Mouse (Mus musculus) lung, embryonic 15.5 days (tissue): Measurements from ENCODE around the gene Myh6. TPM values are rescaled to one million over a fixed set of nuclear protein-coding genes. Genes with fewer than 3 reads are reported as not detected.
"Not testable (repeated sequence)": the region's sequence is repeated elsewhere in the genome, so short reads cannot be mapped to it uniquely, and the experiment has no call there.

Experiments
- ATAC-seq: fragments of 200-750 bp; cut with Nextera tagmentation; 2 replicates; pipeline ENCODE4 v1.8.0; 2017; ENCODE audit warnings: moderate number of reproducible peaks, borderline replicate concordance; ENCODE audit not compliant: low FRiP score, low TSS enrichment; ENCODE audit errors: extremely low read depth
- H3K27ac ChIP-seq: fragments of 300-500 bp; sonication (generic); 2 replicates; pipeline ENCODE4 v1.5.1; 2015; ENCODE audit warnings: moderate library complexity, mild to moderate bottlenecking, inconsistent platforms
- H3K27me3 ChIP-seq: fragments of 300-500 bp; sonication (generic); 2 replicates; pipeline ENCODE4 v1.6.1; 2015; ENCODE audit warnings: inconsistent platforms
- H3K36me3 ChIP-seq: fragments of 300-500 bp; sonication (generic); 2 replicates; pipeline ENCODE4 v1.6.1; 2015; ENCODE audit warnings: inconsistent platforms
- H3K4me1 ChIP-seq: fragments of 300-500 bp; sonication (generic); 2 replicates; pipeline ENCODE4 v1.6.1; 2015; ENCODE audit warnings: inconsistent platforms
- H3K4me2 ChIP-seq: fragments of 300-500 bp; sonication (generic); 2 replicates; pipeline ENCODE4 v1.6.1; 2015; ENCODE audit warnings: inconsistent platforms, mild to moderate bottlenecking, moderate library complexity
- H3K4me3 ChIP-seq: fragments of 300-500 bp; sonication (generic); 2 replicates; pipeline ENCODE4 v1.5.1; 2015; ENCODE audit warnings: mild to moderate bottlenecking, inconsistent platforms
- H3K9ac ChIP-seq: fragments of 300-500 bp; sonication (generic); 2 replicates; pipeline ENCODE4 v1.6.1; 2015; ENCODE audit warnings: inconsistent platforms
- H3K9me3 ChIP-seq: fragments of 300-500 bp; sonication (generic); 2 replicates; pipeline ENCODE4 v1.6.1; 2016; ENCODE audit warnings: inconsistent platforms
- WGBS: fragments of 180-500 bp; shearing (Covaris S2); methylation state at CpG from one replicate; pipeline ENCODE4 v1.1.7; 2015; 5-methylcytosine and 5-hydroxymethylcytosine counted together
- polyA plus RNA-seq: library from polyadenylated mRNA; unstranded; fragments of >200 nt; fragmentation: Nextera tagmentation; extraction: Ambion mirVana; gene quantifications from 2 replicates; pipeline ENCODE4 v1.2.1, GENCODE M21; 2015

The Myh6 gene
- polyA plus RNA-seq, 1 experiment from 2014 or later: 166 TPM

DNA sequence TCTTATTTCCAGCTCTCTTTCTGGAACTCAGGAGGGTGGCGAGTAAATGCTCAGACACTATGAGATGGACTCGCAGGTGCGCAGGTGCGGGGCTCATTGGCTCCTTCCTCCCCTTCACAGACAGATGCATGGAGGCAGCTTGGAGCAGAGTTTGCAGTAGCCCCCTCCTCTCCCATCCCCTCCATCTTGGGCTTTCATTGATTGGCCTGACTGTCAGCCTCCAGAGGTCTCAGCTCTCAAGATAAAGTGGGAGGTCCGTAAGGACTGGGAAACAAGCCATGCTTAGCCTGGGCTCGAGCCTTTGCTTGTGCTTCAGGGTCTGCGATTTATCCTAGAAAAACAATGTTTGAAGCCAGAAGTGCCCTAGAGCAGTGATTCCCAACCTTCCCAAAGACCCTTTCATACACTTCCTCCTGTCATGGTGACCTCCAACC is 36.0 kb upstream of the Myh6 start:
- Histone ChIP-seq H3K27ac (peak overlapping the region; percentile 1; the same call in 1 of the 2 replicates), H3K36me3 (no peaks in the 10 kb centered on the region), H3K4me3 (no peak overlapping the region), H3K4me1 (peaks cover 31% of the 10 kb centered on the region), H3K9ac (0 out of 2 replicates have a peak overlapping the region, but pooled peaks have one; percentile 27), H3K27me3 (no peaks in the 10 kb centered on the region), H3K4me2 (peak overlapping the region; percentile 28), H3K9me3 (no peaks in the 10 kb centered on the region)
- no peak; the same call in 1 of the 2 replicates for ATAC-seq
- 17% methylated on average over 7 of the region's 7 CpGs for WGBS

GRCm38 (mm10) chr14:55001938-55002686 is 35.4 kb upstream of the Myh6 start:
- Histone ChIP-seq H3K9ac (peak overlapping the region; percentile 27; the same call in 1 of the 2 replicates), H3K36me3 (no peaks in the 10 kb centered on the region), H3K27ac (peak overlapping the region; percentile 16; the same call in 1 of the 2 replicates), H3K4me1 (peaks cover 35% of the 10 kb centered on the region), H3K4me2 (peak overlapping the region; percentile 28), H3K9me3 (no peaks in the 10 kb centered on the region), H3K27me3 (no peaks in the 10 kb centered on the region), H3K4me3 (no peak overlapping the region)
- WGBS: 27% methylated on average over 12 of the region's 12 CpGs
- peak; percentile 20; the same call in 1 of the 2 replicates for ATAC-seq

- no peak overlapping the region for H3K9ac ChIP-seq
- ATAC-seq: no peak
- H3K36me3 ChIP-seq: no peaks in the 10 kb centered on the region
- H3K4me2 ChIP-seq: no peak overlapping the region
- no peaks in the 10 kb centered on the region for H3K9me3 ChIP-seq
- H3K4me1 ChIP-seq: peaks cover 35% of the 10 kb centered on the region
- 96% methylated on average over 2 of the region's 2 CpGs for WGBS
- no peak overlapping the region for H3K4me3 ChIP-seq
- H3K27ac ChIP-seq: no peak overlapping the region
- H3K27me3 ChIP-seq: no peaks in the 10 kb centered on the region
Measured at GRCm38 (mm10) chr14:55001446-55001845, 34.7 kb upstream of the Myh6 start.

DNA sequence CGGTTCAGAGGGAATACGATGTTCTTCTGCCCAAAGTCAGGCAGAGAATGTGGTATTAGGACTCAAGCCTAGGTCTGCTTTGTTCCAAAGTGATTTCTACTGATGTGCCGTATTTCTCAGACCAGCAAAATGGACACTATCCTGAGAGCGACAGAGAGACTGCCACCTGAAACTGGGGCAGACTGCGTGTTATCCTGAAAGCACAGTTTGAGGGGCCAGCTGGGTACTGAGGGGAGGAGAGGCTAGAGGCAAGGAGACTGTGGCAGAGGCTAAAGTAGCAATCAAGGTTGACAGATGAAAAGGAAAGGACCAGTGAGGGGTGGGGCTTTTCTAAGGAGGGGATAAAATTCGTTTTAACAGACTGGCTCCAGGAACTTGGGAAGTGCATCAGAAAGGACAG is 34.1 kb upstream of the Myh6 start:
- H3K27ac ChIP-seq: no peak overlapping the region
- no peaks in the 10 kb centered on the region for H3K9me3 ChIP-seq
- H3K27me3 ChIP-seq: no peaks in the 10 kb centered on the region
- H3K4me2 ChIP-seq: no peak overlapping the region
- no peak for ATAC-seq
- H3K36me3 ChIP-seq: no peaks in the 10 kb centered on the region
- WGBS: 81% methylated on average over 6 of the region's 6 CpGs
- no peak overlapping the region for H3K4me3 ChIP-seq
- H3K9ac ChIP-seq: no peak overlapping the region
- peaks cover 35% of the 10 kb centered on the region for H3K4me1 ChIP-seq

- not testable (repeated sequence) for ATAC-seq, H3K27me3 ChIP-seq, H3K4me2 ChIP-seq, H3K9ac ChIP-seq, H3K9me3 ChIP-seq, H3K4me3 ChIP-seq, H3K27ac ChIP-seq, H3K36me3 ChIP-seq
- 77% methylated on average over 5 of the region's 5 CpGs for WGBS
- H3K4me1 ChIP-seq: peaks cover 42% of the 10 kb centered on the region
Measured at GRCm38 (mm10) chr14:54999868-55000267, 33.1 kb upstream of the Myh6 start.

DNA sequence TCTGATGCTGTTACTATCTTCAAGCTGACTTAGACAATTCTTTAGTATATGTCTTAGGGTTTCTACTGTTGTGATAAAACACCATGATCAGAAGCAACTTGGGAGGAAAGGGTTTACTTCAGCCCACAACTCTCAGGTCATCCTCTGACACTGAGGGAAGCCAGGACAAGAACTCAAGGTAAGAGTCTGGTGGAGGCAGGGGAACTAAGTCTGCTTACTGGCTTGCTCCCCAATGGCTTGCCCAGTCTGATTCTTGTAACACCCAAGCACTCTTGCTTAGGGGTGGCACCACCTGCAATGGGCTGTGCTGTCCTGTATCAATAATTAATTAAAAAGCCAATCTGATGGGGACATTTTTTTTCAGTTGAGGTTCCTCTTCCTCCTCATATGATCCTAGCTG is 32.0 kb upstream of the Myh6 start:
- Histone ChIP-seq H3K4me3 (no peak overlapping the region), H3K27ac (no peak overlapping the region), H3K9ac (no peak overlapping the region), H3K36me3 (no peaks in the 10 kb centered on the region), H3K9me3 (no peaks in the 10 kb centered on the region), H3K4me1 (peaks cover 42% of the 10 kb centered on the region), H3K4me2 (no peak overlapping the region), H3K27me3 (no peaks in the 10 kb centered on the region)
- no peak for ATAC-seq

DNA sequence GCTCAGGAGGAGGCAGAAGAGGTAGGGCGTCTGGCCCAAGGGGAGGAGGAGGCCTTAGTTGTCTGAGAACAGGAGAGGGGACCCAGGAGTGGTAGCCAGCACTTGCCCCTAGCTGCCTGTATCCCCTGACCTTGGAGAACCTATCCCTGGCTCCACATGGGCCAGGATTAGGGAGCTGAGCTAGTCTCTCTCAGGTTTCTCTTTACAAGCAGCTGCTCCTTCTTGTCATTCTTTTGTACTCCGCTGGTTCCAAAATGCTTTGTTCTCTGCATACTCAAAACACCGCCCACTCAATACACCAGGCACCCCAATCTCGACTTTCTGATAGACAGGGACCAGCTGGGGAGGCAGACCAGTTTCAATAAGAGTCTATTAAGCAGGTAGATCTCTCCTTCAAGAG is 30.6 kb upstream of the Myh6 start:
- Histone ChIP-seq H3K27ac (peak overlapping the region; percentile 10; the same call in 1 of the 2 replicates), H3K4me2 (no peak overlapping the region), H3K9ac (no peak overlapping the region), H3K36me3 (no peaks in the 10 kb centered on the region), H3K27me3 (no peaks in the 10 kb centered on the region), H3K4me1 (peaks cover 35% of the 10 kb centered on the region), H3K9me3 (no peaks in the 10 kb centered on the region), H3K4me3 (no peak overlapping the region)
- WGBS: 64% methylated on average over 4 of the region's 4 CpGs
- no peak for ATAC-seq

- H3K4me2 ChIP-seq: no peak overlapping the region
- 0 out of 2 replicates have a peak overlapping the region, but pooled peaks have one; percentile 10 for H3K27ac ChIP-seq
- H3K36me3 ChIP-seq: no peaks in the 10 kb centered on the region
- H3K4me3 ChIP-seq: no peak overlapping the region
- no peak for ATAC-seq
- no peaks in the 10 kb centered on the region for H3K9me3 ChIP-seq
- no peaks in the 10 kb centered on the region for H3K27me3 ChIP-seq
- no peak overlapping the region for H3K9ac ChIP-seq
- WGBS: 68% methylated on average over 9 of the region's 9 CpGs
- peaks cover 29% of the 10 kb centered on the region for H3K4me1 ChIP-seq
Measured at GRCm38 (mm10) chr14:54996793-54997192, 30.1 kb upstream of the Myh6 start.

DNA sequence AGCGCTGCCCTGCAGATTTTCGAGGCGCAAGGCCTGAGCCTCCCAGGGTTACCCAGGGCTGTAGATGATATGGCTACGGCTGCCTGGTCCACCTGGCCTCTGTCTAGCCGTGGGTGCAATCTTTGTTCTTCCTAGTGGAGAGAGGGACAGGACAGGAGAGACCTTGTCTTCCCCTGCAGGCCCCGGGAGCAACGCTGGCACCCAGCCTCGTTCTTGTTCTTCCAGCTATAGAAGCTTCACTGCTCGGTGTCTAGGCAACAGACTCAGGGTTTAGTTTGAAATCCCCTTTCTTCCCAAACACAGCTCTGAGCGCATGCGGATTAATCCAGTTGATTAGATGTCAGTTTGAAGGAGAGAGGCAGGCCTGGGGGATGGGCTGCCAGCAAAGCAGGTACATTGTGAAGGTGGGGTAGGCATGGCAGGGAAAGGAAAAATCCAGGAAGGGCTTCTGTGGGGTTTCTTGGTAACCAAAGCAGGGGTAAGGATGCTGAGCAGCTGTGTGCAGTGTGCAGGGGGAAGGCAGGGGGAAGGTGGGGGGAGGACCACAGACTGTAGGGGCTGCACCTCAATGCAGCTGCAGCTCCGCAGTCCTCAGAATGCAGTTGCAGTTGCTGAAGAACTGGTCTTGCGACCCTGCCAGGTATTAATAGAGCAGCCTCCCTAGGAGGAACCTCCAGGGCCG is 28.9 kb upstream of the Myh6 start:
- Histone ChIP-seq H3K4me2 (no peak overlapping the region), H3K4me3 (no peak overlapping the region), H3K9me3 (no peaks in the 10 kb centered on the region), H3K9ac (no peak overlapping the region), H3K27me3 (no peaks in the 10 kb centered on the region), H3K4me1 (peaks cover 29% of the 10 kb centered on the region), H3K36me3 (no peaks in the 10 kb centered on the region), H3K27ac (0 out of 2 replicates have a peak overlapping the region, but pooled peaks have one; percentile 0)
- no peak for ATAC-seq
- 48% methylated on average over 14 of the region's 14 CpGs for WGBS

GRCm38 (mm10) chr14:54994869-54995186 is 28.1 kb upstream of the Myh6 start:
- Histone ChIP-seq H3K9ac (no peak overlapping the region), H3K27me3 (no peaks in the 10 kb centered on the region), H3K4me3 (no peak overlapping the region), H3K36me3 (no peaks in the 10 kb centered on the region), H3K4me2 (no peak overlapping the region), H3K4me1 (peaks cover 29% of the 10 kb centered on the region), H3K27ac (peak overlapping the region; percentile 24; the same call in 1 of the 2 replicates), H3K9me3 (no peaks in the 10 kb centered on the region)
- ATAC-seq: no peak

DNA sequence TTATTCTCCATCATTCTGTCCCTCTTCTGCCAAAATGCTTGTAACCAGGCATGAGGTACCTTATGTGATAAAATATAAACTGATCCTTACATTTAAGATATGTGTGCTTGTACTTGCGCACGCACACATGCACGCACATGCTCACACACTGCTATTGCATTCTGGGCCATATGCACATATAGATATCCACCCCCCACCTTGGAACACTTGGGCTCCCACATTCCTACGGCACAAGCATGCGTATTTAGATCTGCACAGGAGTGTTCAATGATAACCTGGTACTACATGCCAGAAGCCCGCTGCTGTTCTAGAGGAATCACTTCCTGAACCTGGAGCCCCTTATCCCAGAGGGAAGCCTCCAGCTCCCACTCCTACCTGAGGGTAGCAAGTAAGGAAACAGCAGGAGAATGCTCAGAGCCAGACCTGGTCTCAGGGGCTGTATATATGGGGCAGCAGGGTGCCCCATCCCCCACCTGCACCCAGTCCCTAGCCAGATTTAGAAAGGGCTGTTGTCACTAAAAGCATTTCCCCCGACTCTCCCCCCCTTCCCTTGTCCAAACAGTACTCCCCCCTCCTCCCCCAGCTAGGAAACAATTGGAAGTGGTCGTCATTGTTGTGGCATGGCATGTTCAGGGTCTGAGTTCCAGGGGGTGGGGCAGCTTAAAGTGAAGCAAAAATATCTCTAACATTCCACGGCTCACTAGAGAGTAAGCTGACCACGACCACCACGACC is 27.6 kb upstream of the Myh6 start, which contains the start of gene Myh7:
Myh7 (minus strand) TSS at position 491 of the 733 bp plus-strand sequence.
- H3K4me3 ChIP-seq: no peak within 1 kb of the TSS
- H3K36me3 ChIP-seq: no peaks in the 10 kb centered on the region
- peak within 1 kb of the TSS; percentile 16; the same call in 1 of the 2 replicates for H3K9ac ChIP-seq
- H3K27ac ChIP-seq: peak within 1 kb of the TSS; percentile 82
- H3K4me2 ChIP-seq: peak within 1 kb of the TSS; percentile 31; the same call in 1 of the 2 replicates
- H3K9me3 ChIP-seq: no peaks in the 10 kb centered on the region
- no peaks in the 10 kb centered on the region for H3K27me3 ChIP-seq
- peaks cover 29% of the 10 kb centered on the region for H3K4me1 ChIP-seq
- ATAC-seq: no peak
- WGBS: 39% methylated on average over 11 of the region's 11 CpGs
